Mouse (Mus musculus): ENCODE data around the gene Acbd3. TPM values are rescaled to one million over a fixed set of nuclear protein-coding genes. Genes with fewer than 3 reads are reported as not detected.
A peak's percentile ranks its signal among the peaks of the same experiment; 100 is the strongest.

Acbd3 gene
- polyA plus RNA-seq, 1 experiment from 2014 or later: 27.9 TPM

DNA sequence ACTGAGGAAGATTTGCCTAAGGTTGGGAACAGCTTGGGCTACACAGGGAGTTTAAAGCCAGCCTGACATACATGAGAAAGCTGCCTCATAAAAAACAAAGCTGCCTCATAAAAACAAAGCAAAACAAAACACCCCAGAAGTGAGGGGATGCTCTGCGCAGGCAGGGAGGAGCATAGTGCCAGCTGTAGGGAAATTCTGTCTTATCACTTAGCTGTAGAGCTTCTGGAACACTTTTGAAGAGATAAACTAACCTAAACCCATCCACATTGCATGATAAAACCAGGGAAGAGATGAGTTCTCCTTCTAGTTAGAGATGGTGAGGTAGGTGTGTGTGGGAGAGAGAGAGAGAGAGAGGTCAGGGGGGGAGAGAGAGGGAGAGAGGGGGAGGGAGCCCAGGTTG, 3.2 kb upstream of the Acbd3 start:
- no peaks in the 10 kb centered on the region for H3K9me3 ChIP-seq
- H3K4me3 ChIP-seq: no peak overlapping the region
- H3K4me2 ChIP-seq: no peak overlapping the region
- 56% methylated on average over 1 of the region's 1 CpGs for WGBS
- no peak overlapping the region for H3K27ac ChIP-seq
- no peak for ATAC-seq (ENCODE audit: insufficient number of reproducible peaks, low FRiP score, low TSS enrichment, low read depth)
- H3K9ac ChIP-seq: no peak overlapping the region
- no peaks in the 10 kb centered on the region for H3K27me3 ChIP-seq
- H3K36me3 ChIP-seq: no peaks in the 10 kb centered on the region
- H3K4me1 ChIP-seq: peaks cover 8% of the 10 kb centered on the region

GRCm38 (mm10) chr1:180723701-180724238, 2.1 kb upstream of the Acbd3 start:
- H3K4me1 ChIP-seq: peaks cover 16% of the 10 kb centered on the region
- H3K27ac ChIP-seq: no peak overlapping the region
- H3K9ac ChIP-seq: no peak overlapping the region
- H3K27me3 ChIP-seq: no peaks in the 10 kb centered on the region
- H3K9me3 ChIP-seq: no peaks in the 10 kb centered on the region
- no peak overlapping the region for H3K4me3 ChIP-seq
- H3K4me2 ChIP-seq: no peak overlapping the region
- ATAC-seq (ENCODE audit: insufficient number of reproducible peaks, low FRiP score, low TSS enrichment, low read depth): no peak
- WGBS: 21% methylated on average over 1 of the region's 1 CpGs
- no peaks in the 10 kb centered on the region for H3K36me3 ChIP-seq

DNA sequence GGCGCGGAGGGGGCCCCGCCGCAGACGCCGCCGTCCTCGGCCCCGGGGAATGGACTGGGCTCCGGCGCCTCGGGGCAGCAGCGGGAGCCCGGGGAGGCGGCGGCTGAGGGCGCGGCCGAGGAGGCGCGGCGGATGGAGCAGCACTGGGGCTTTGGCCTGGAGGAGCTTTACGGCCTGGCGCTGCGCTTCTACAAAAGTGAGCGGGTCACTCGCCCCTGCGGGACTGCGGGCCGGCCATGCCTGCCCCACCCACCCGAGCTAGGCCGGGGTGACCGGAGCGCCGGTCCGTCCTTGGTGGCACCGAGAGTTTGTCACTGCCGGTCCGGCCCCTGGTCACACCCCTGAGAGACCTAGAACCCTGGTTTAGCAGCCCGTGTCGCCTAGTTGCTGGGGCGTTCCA, 340 bp downstream of the Acbd3 start:
- Histone ChIP-seq H3K9me3 (no peaks in the 10 kb centered on the region), H3K4me1 (peaks cover 22% of the 10 kb centered on the region), H3K27me3 (no peaks in the 10 kb centered on the region), H3K4me2 (peak overlapping the region; percentile 52), H3K36me3 (no peaks in the 10 kb centered on the region), H3K9ac (peak overlapping the region; percentile 99), H3K27ac (peak overlapping the region; percentile 95), H3K4me3 (peak overlapping the region; percentile 100)
- peak; percentile 59; the same call in 1 of the 2 replicates for ATAC-seq (ENCODE audit: insufficient number of reproducible peaks, low FRiP score, low TSS enrichment, low read depth)
- under 1% methylated on average over 42 of the region's 42 CpGs for WGBS

DNA sequence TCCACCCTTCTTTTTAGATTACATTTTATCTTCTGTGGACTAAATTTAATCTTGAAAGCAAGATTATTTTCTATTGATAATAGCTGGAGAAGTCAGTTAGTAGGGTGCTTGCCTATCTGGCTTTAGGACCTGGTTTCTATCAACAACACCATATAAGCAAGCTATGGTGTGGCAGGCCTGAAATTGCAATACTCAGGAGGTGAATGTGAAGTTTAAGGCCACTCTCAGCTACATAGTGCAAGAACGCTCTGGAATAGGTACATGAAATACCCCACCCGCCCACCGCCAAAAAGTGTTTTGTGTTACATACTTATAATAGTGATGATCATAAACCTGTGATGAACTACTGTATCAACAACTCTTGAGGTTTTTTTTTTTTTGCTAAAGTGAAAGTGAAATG, 3.4 kb downstream of the Acbd3 start:
- Histone ChIP-seq H3K36me3 (peaks cover under 1% of the 10 kb centered on the region), H3K4me3 (no peak overlapping the region), H3K9me3 (no peaks in the 10 kb centered on the region), H3K4me2 (no peak overlapping the region), H3K9ac (no peak overlapping the region), H3K4me1 (peaks cover 22% of the 10 kb centered on the region), H3K27ac (no peak overlapping the region), H3K27me3 (no peaks in the 10 kb centered on the region)
- 86% methylated on average over 3 of the region's 3 CpGs for WGBS
- no peak for ATAC-seq (ENCODE audit: insufficient number of reproducible peaks, low FRiP score, low TSS enrichment, low read depth)

- H3K4me3 ChIP-seq: no peak overlapping the region
- H3K9me3 ChIP-seq: no peaks in the 10 kb centered on the region
- no peak for ATAC-seq (ENCODE audit: insufficient number of reproducible peaks, low FRiP score, low TSS enrichment, low read depth)
- no peaks in the 10 kb centered on the region for H3K27me3 ChIP-seq
- no peak overlapping the region for H3K27ac ChIP-seq
- peaks cover 76% of the 10 kb centered on the region for H3K36me3 ChIP-seq
- no peak overlapping the region for H3K9ac ChIP-seq
- no peaks in the 10 kb centered on the region for H3K4me1 ChIP-seq
- no peak overlapping the region for H3K4me2 ChIP-seq
Measured at GRCm38 (mm10) chr1:180747827-180748226, 22.0 kb downstream of the Acbd3 start.

DNA sequence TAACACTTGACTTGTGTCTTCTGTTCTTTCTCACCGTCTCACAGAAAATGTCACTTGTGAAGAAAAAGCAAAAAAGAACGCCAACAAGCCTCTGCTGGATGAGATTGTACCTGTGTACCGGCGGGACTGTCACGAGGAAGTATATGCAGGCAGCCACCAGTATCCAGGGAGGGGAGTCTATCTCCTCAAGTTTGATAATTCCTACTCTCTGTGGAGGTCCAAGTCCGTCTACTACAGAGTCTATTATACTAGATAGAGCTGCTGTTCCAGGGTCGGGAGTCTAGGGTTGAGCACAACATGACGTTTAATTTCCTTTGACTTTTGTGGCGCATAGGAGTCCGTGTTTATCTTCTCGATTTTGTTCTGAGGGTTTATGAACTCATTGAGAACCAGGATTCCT, 26.3 kb downstream of the Acbd3 start:
- Histone ChIP-seq H3K27me3 (no peaks in the 10 kb centered on the region), H3K9ac (no peak overlapping the region), H3K4me1 (no peaks in the 10 kb centered on the region), H3K4me3 (no peak overlapping the region), H3K36me3 (peaks cover 54% of the 10 kb centered on the region), H3K4me2 (no peak overlapping the region), H3K27ac (no peak overlapping the region), H3K9me3 (no peaks in the 10 kb centered on the region)
- 91% methylated on average over 11 of the region's 11 CpGs for WGBS
- no peak for ATAC-seq (ENCODE audit: insufficient number of reproducible peaks, low FRiP score, low TSS enrichment, low read depth)

- no peak overlapping the region for H3K4me3 ChIP-seq
- H3K27ac ChIP-seq: no peak overlapping the region
- ATAC-seq (ENCODE audit: insufficient number of reproducible peaks, low FRiP score, low TSS enrichment, low read depth): no peak
- H3K4me2 ChIP-seq: no peak overlapping the region
- no peaks in the 10 kb centered on the region for H3K9me3 ChIP-seq
- H3K36me3 ChIP-seq: peaks cover 34% of the 10 kb centered on the region
- H3K9ac ChIP-seq: no peak overlapping the region
- 86% methylated on average over 8 of the region's 8 CpGs for WGBS
- H3K27me3 ChIP-seq: no peaks in the 10 kb centered on the region
- H3K4me1 ChIP-seq: no peaks in the 10 kb centered on the region
Measured at GRCm38 (mm10) chr1:180754376-180754775, 28.5 kb downstream of the Acbd3 start.

DNA sequence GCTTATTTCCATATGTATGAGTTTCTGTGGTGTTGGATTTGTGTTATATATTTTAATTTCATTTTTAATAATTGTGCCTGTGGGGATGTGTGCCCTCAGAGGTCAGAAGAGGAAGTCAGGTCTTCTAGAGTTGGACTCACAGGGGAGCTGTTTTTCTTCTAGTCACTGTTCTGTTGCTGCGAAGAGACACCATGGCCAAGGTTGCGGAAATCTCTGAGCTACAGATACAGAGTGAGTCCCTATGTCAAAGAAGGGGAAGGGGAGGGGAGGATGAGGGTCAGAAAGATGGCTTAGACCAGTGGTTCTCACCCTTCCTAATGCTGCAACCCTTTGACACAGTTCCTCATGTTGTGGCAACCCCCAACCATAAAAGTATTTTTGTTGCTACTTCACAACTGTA, 30.9 kb downstream of the Acbd3 start:
- H3K4me2 ChIP-seq: no peak overlapping the region
- no peak overlapping the region for H3K4me3 ChIP-seq
- H3K27me3 ChIP-seq: no peaks in the 10 kb centered on the region
- H3K9me3 ChIP-seq: no peaks in the 10 kb centered on the region
- peaks cover 28% of the 10 kb centered on the region for H3K36me3 ChIP-seq
- ATAC-seq (ENCODE audit: insufficient number of reproducible peaks, low FRiP score, low TSS enrichment, low read depth): no peak
- H3K27ac ChIP-seq: no peak overlapping the region
- WGBS: 82% methylated on average over 2 of the region's 2 CpGs
- H3K9ac ChIP-seq: no peak overlapping the region
- no peaks in the 10 kb centered on the region for H3K4me1 ChIP-seq

GRCm38 (mm10) chr1:180757252-180757955, 31.6 kb downstream of the Acbd3 start:
- Histone ChIP-seq H3K4me1 (no peaks in the 10 kb centered on the region), H3K27me3 (no peaks in the 10 kb centered on the region), H3K4me3 (no peak overlapping the region), H3K9ac (no peak overlapping the region), H3K9me3 (no peaks in the 10 kb centered on the region), H3K36me3 (peaks cover 21% of the 10 kb centered on the region), H3K4me2 (no peak overlapping the region), H3K27ac (no peak overlapping the region)
- 86% methylated on average over 3 of the region's 3 CpGs for WGBS
- no peak for ATAC-seq (ENCODE audit: insufficient number of reproducible peaks, low FRiP score, low TSS enrichment, low read depth)

- Histone ChIP-seq H3K4me2 (no peak overlapping the region), H3K9me3 (no peaks in the 10 kb centered on the region), H3K27ac (no peak overlapping the region), H3K9ac (no peak overlapping the region), H3K27me3 (no peaks in the 10 kb centered on the region), H3K36me3 (peaks cover 16% of the 10 kb centered on the region), H3K4me1 (no peaks in the 10 kb centered on the region), H3K4me3 (no peak overlapping the region)
- 85% methylated on average over 7 of the region's 7 CpGs for WGBS
- ATAC-seq (ENCODE audit: insufficient number of reproducible peaks, low FRiP score, low TSS enrichment, low read depth): no peak
Measured at GRCm38 (mm10) chr1:180757956-180758520, 32.2 kb downstream of the Acbd3 start.

DNA sequence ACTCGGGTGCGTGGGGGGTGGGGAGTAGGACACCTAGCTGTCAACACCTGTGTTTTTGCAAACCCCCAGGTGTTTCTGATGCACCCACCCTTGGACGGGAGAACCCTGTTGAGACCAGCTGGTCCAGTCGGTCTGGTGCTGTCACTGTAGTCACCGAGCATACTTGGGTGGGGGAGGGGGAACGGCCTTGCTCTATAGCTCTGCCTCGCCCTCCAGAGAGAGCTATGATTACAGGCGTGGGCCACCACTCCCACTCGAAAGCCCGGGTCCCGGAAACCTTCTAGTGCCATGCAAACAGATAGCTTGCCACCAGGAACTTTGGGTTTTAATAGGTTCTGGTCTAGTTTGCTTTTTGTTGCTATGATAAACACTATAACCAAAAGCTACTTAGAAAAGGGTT, 36.3 kb downstream of the Acbd3 start:
- no peak overlapping the region for H3K9ac ChIP-seq
- no peak overlapping the region for H3K4me2 ChIP-seq
- H3K36me3 ChIP-seq: no peaks in the 10 kb centered on the region
- 67% methylated on average over 11 of the region's 11 CpGs for WGBS
- H3K4me1 ChIP-seq: peaks cover 9% of the 10 kb centered on the region
- H3K9me3 ChIP-seq: no peaks in the 10 kb centered on the region
- H3K27ac ChIP-seq: peak overlapping the region; percentile 63; the same call in 1 of the 2 replicates
- no peak overlapping the region for H3K4me3 ChIP-seq
- H3K27me3 ChIP-seq: no peaks in the 10 kb centered on the region
- 0 out of 2 replicates have a peak, but pooled peaks have one; percentile 58 for ATAC-seq (ENCODE audit: insufficient number of reproducible peaks, low FRiP score, low TSS enrichment, low read depth)

DNA sequence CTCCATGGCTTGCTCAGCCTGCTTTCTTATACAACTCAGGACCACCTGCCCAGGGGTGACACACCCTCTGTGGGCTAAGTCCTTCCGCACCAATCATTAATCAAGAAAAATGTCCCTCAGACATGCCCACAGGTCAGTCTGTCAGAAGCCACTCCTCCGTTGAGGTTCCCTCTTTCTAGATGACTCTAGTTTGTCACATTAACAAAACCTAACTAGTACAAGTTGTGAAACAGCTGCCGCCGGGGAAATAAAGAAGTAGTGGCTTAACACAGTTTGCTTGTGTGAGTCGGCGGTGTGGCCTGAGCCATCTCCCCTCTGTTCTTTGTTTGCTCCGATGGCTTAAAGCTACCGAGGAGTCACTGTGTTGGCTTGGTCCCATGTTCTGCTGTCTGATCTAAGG, 36.8 kb downstream of the Acbd3 start:
- Histone ChIP-seq H3K27ac (peak overlapping the region; percentile 52; the same call in 1 of the 2 replicates), H3K9me3 (no peaks in the 10 kb centered on the region)
- ATAC-seq (ENCODE audit: insufficient number of reproducible peaks, low FRiP score, low TSS enrichment, low read depth): no peak

More for the DNA sequence above, 36.8 kb downstream of the Acbd3 start:
- WGBS: 69% methylated on average over 8 of the region's 8 CpGs
- Histone ChIP-seq H3K27me3 (no peaks in the 10 kb centered on the region), H3K4me2 (no peak overlapping the region), H3K36me3 (no peaks in the 10 kb centered on the region), H3K9ac (no peak overlapping the region), H3K4me1 (peaks cover 14% of the 10 kb centered on the region), H3K4me3 (no peak overlapping the region)

Data from limb, embryonic 15.5 days (tissue).